Mouse (Mus musculus): Measurements from ENCODE around the gene St6gal1. TPM values are rescaled to one million over a fixed set of nuclear protein-coding genes. Genes with fewer than 3 reads are reported as not detected.
A peak's percentile ranks its signal among the peaks of the same experiment; 100 is the strongest.

Gene St6gal1
- polyA plus RNA-seq, 1 experiment = 5.7 TPM

DNA sequence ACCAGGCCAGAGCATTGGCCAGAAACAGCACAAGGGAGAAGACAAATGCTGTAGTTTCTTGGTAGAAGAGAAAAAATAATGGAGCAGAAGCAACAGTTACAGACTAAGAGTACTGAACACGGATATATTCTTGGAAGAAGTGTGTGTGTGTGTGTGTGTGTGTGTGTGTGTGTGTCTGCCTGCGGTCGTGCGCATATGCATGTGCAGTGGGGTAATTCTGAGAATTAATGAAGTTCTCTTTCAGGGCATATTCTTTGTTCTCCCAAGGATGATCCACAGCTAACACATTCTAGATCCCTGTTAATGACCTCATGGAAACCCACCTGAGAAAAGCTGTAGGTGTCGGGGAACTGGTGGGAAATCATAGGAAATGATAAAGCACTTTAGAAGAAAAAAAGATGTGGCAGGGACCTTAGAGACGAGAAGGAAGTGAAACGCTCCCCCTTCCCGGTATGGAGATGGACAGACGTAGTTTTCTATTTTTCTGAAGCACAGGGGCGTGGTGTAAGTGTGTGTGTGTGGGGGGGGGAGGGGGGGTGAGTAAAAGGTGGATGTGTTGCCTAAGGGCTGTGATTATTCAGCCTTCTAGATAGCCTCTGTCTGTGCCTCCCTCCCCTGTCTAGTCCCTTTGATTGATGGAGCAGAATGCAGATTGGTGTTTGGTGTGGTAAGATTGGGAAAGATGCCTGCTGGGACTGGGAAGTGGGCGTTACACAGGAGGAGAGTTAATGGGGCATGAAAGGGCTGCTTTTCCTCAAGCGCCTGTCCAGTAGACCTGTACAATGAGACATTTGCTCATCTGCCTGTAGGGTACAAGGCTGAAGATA, 82.8 kb downstream of the St6gal1 start:
- no peak overlapping the region for H3ac ChIP-seq (ENCODE audit: control insufficient read depth, insufficient read length)

DNA sequence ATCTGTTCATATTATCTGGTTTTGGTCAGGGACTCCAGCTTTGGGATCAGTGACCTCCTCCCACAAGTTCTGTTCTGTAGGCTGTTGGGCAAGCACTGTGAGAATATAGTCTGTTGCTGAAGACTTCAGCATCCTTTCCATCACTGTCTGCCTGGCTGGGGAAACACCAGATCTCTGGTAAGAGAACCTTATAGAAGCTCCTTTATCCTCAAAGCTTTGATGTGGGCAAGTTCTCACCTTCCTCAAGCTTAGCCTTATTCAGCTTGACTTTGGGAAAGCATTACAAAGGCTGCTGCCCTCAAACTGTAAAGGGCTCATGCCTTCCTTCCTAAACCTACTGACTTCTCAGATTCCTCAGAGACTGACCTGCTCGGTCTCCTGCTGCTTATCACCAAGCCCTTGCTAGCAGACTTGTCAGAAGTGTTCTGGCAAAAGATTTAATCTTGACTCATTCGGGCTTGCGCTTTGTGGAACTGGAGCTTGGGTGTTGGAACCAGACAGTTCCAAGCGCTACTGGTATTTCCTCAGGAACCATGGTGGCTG, 83.5 kb downstream of the St6gal1 start:
- H3K4me3 ChIP-seq = no peak overlapping the region
- no peak overlapping the region for H3K4me2 ChIP-seq (ENCODE audit: low read depth)
- TF ChIP-seq CEBPB (IDR thresholded peaks at IDR 0.05; ENCODE audit: insufficient read depth, poor library complexity, severe bottlenecking) (no peak), MYOD1 (IDR thresholded peaks at IDR 0.05; ENCODE audit: control insufficient read depth in 1 of 3, insufficient read length in 2 of 3, low read depth in 2 of 3) (no peak), E2F4 (IDR thresholded peaks at IDR 0.05; ENCODE audit: insufficient read depth) (no peak), MYOG (IDR thresholded peaks at IDR 0.05; ENCODE audit: control insufficient read depth in 1 of 3, insufficient read depth in 1 of 3, insufficient read length in 2 of 3, low read depth in 2 of 3) (no peak), MAX (IDR thresholded peaks at IDR 0.05; ENCODE audit: low read depth) (no peak), USF1 (IDR thresholded peaks at IDR 0.05; ENCODE audit: low read depth) (no peak), TCF3 (IDR thresholded peaks at IDR 0.05; ENCODE audit: insufficient read length, low read depth) (no peak), REST (IDR thresholded peaks at IDR 0.05; ENCODE audit: insufficient read depth, insufficient read length) (no peak), POLR2AphosphoS2 (IDR thresholded peaks at IDR 0.05; ENCODE audit: insufficient read length, low read depth) (no peak), TCF12 (IDR thresholded peaks at IDR 0.05; ENCODE audit: insufficient read depth, poor library complexity, severe bottlenecking) (no peak), SRF (IDR thresholded peaks at IDR 0.05; ENCODE audit: control insufficient read depth, insufficient read length, low read depth) (no peak), POLR2A (IDR thresholded peaks at IDR 0.05; ENCODE audit: insufficient read length, low read depth) (no peak)
- no peaks in the 10 kb centered on the region for H3K79me2 ChIP-seq (ENCODE audit: control insufficient read depth, insufficient read depth)
- no peaks in the 10 kb centered on the region for H3K27me3 ChIP-seq (ENCODE audit: control insufficient read depth, insufficient read depth, insufficient read length)
- no peaks in the 10 kb centered on the region for H3K36me3 ChIP-seq (ENCODE audit: control insufficient read depth, insufficient read depth)
- H3ac ChIP-seq (ENCODE audit: control insufficient read depth, insufficient read length) = no peak overlapping the region

More for the DNA sequence above, 82.8 kb downstream of the St6gal1 start:
- H3K4me3 ChIP-seq = no peak overlapping the region
- H3K79me2 ChIP-seq (ENCODE audit: control insufficient read depth, insufficient read depth) = no peaks in the 10 kb centered on the region
- no peaks in the 10 kb centered on the region for H3K27me3 ChIP-seq (ENCODE audit: control insufficient read depth, insufficient read depth, insufficient read length)
- TF ChIP-seq TCF12 (IDR thresholded peaks at IDR 0.05; ENCODE audit: insufficient read depth, poor library complexity, severe bottlenecking) (no peak), E2F4 (IDR thresholded peaks at IDR 0.05; ENCODE audit: insufficient read depth) (no peak), MYOG (IDR thresholded peaks at IDR 0.05; ENCODE audit: control insufficient read depth in 1 of 3, insufficient read depth in 1 of 3, insufficient read length in 2 of 3, low read depth in 2 of 3) (no peak), REST (IDR thresholded peaks at IDR 0.05; ENCODE audit: insufficient read depth, insufficient read length) (no peak), CEBPB (IDR thresholded peaks at IDR 0.05; ENCODE audit: insufficient read depth, poor library complexity, severe bottlenecking) (no peak), TCF3 (IDR thresholded peaks at IDR 0.05; ENCODE audit: insufficient read length, low read depth) (no peak), USF1 (IDR thresholded peaks at IDR 0.05; ENCODE audit: low read depth) (no peak), MAX (IDR thresholded peaks at IDR 0.05; ENCODE audit: low read depth) (no peak), POLR2A (IDR thresholded peaks at IDR 0.05; ENCODE audit: insufficient read length, low read depth) (no peak), POLR2AphosphoS2 (IDR thresholded peaks at IDR 0.05; ENCODE audit: insufficient read length, low read depth) (no peak), SRF (IDR thresholded peaks at IDR 0.05; ENCODE audit: control insufficient read depth, insufficient read length, low read depth) (no peak), MYOD1 (IDR thresholded peaks at IDR 0.05; ENCODE audit: control insufficient read depth in 1 of 3, insufficient read length in 2 of 3, low read depth in 2 of 3) (no peak)
- H3K36me3 ChIP-seq (ENCODE audit: control insufficient read depth, insufficient read depth) = no peaks in the 10 kb centered on the region
- H3K4me2 ChIP-seq (ENCODE audit: low read depth) = no peak overlapping the region

DNA sequence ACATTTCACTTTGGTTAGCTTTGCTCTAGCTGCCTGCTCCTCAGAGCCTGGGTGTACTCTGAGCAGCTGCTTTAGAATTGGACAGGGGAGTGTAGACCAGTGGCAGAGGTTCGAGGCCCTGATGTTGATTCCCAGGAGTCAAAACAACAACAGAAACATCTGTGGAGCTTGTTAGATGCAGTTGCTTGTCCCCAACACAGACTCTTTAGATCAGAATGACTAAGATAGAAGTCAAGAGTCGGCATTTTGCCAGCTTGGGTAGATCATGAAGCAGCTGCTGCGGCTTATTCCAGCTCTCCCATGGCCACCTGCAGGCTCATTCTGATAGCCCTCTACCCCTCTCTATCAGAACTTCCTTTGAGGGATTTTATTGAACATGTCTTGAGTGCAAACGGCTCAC, 84.5 kb downstream of the St6gal1 start:
- Histone ChIP-seq H3K36me3 (ENCODE audit: control insufficient read depth, insufficient read depth) (no peaks in the 10 kb centered on the region), H3K4me3 (no peak overlapping the region), H3K27me3 (ENCODE audit: control insufficient read depth, insufficient read depth, insufficient read length) (no peaks in the 10 kb centered on the region), H3K4me2 (ENCODE audit: low read depth) (no peak overlapping the region), H3ac (ENCODE audit: control insufficient read depth, insufficient read length) (no peak overlapping the region), H3K79me2 (ENCODE audit: control insufficient read depth, insufficient read depth) (no peaks in the 10 kb centered on the region)
- TF ChIP-seq MYOD1 (IDR thresholded peaks at IDR 0.05; ENCODE audit: control insufficient read depth in 1 of 3, insufficient read length in 2 of 3, low read depth in 2 of 3) (peak in 1 of 3 experiments; percentile 24), TCF3 (IDR thresholded peaks at IDR 0.05; ENCODE audit: insufficient read length, low read depth) (no peak)

DNA sequence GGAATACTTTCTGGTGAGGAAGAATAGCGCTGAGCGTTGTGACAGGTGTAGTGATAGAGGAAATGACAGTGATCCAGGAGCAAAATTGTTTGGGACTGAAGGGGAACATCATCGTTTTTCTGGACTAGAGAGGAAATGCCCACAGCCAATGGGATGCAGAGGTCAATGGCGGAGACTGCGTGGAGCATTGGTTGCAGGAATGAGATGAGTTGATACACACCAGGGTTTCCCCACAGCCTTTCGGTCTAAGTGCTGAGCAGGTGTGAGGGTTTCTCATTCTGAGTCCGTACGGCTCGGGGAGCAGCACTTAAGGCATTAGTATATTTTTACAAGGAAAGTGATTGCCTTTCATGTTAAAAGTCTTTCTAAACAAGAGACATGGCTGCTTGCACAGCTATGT, 88.1 kb downstream of the St6gal1 start:
- Histone ChIP-seq H3K4me3 (no peak overlapping the region), H3K27me3 (ENCODE audit: control insufficient read depth, insufficient read depth, insufficient read length) (no peaks in the 10 kb centered on the region), H3K4me2 (ENCODE audit: low read depth) (no peak overlapping the region), H3ac (ENCODE audit: control insufficient read depth, insufficient read length) (no peak overlapping the region), H3K36me3 (ENCODE audit: control insufficient read depth, insufficient read depth) (peaks cover under 1% of the 10 kb centered on the region), H3K79me2 (ENCODE audit: control insufficient read depth, insufficient read depth) (no peaks in the 10 kb centered on the region)
- TF ChIP-seq REST (IDR thresholded peaks at IDR 0.05; ENCODE audit: insufficient read depth, insufficient read length) (no peak), MYOD1 (IDR thresholded peaks at IDR 0.05; ENCODE audit: control insufficient read depth in 1 of 3, insufficient read length in 2 of 3, low read depth in 2 of 3) (no peak), E2F4 (IDR thresholded peaks at IDR 0.05; ENCODE audit: insufficient read depth) (no peak), CEBPB (IDR thresholded peaks at IDR 0.05; ENCODE audit: insufficient read depth, poor library complexity, severe bottlenecking) (no peak), SRF (IDR thresholded peaks at IDR 0.05; ENCODE audit: control insufficient read depth, insufficient read length, low read depth) (no peak), MYOG (IDR thresholded peaks at IDR 0.05; ENCODE audit: control insufficient read depth in 1 of 3, insufficient read depth in 1 of 3, insufficient read length in 2 of 3, low read depth in 2 of 3) (no peak), TCF12 (IDR thresholded peaks at IDR 0.05; ENCODE audit: insufficient read depth, poor library complexity, severe bottlenecking) (no peak), POLR2AphosphoS2 (IDR thresholded peaks at IDR 0.05; ENCODE audit: insufficient read length, low read depth) (no peak), USF1 (IDR thresholded peaks at IDR 0.05; ENCODE audit: low read depth) (no peak)
